Mouse (Mus musculus) MEL (cell line): ENCODE measurements around the gene Ddi2. TPM values are rescaled to one million over a fixed set of nuclear protein-coding genes. Genes with fewer than 3 reads are reported as not detected.

Experiments used
- DNase-seq: peaks from one replicate; pipeline ENCODE4 v3.0.0; 2011; ENCODE audit warnings: low read depth, low spot score
- H3K27ac ChIP-seq: 2 replicates; pipeline ENCODE4 v1.5.1; 2012; ENCODE audit warnings: low read depth, mild to moderate bottlenecking, control low read depth, low read length, moderate library complexity; ENCODE audit not compliant: control insufficient read depth
- H3K27me3 ChIP-seq, 2 experiments: fragments of 150-350 bp in 1 of 2; sonication (generic) in 1 of 2; 2 replicates each; pipeline ENCODE4 v1.6.1; 2012; ENCODE audit warnings: low read length in 2 of 2, mild to moderate bottlenecking in 2 of 2, improper control_type of control experiment in 1 of 2, moderate library complexity in 1 of 2; ENCODE audit not compliant: insufficient read depth in 2 of 2, control insufficient read depth in 1 of 2
- H3K36me3 ChIP-seq, 2 experiments: 2 replicates each; pipeline ENCODE4 v1.6.1; 2012 to 2014; ENCODE audit warnings: low read length in 2 of 2, improper control_type of control experiment in 1 of 2, inconsistent platforms in 1 of 2, mild to moderate bottlenecking in 1 of 2; ENCODE audit not compliant: insufficient read depth in 2 of 2, control insufficient read depth in 1 of 2
- H3K4me1 ChIP-seq, 2 experiments: fragments of 150-350 bp in 1 of 2; sonication (generic) in 1 of 2; 2 replicates each; pipeline ENCODE4 v1.6.1; 2012; ENCODE audit warnings: low read length in 2 of 2, improper control_type of control experiment in 1 of 2, mild to moderate bottlenecking in 1 of 2; ENCODE audit not compliant: insufficient read depth in 2 of 2, control insufficient read depth in 1 of 2
- H3K4me3 ChIP-seq, 2 experiments: fragments of 150-350 bp in 1 of 2; sonication (generic) in 1 of 2; 2 replicates each; pipeline ENCODE4 v1.5.1; 2012; ENCODE audit warnings: low read depth in 2 of 2, low read length in 2 of 2, mild to moderate bottlenecking in 2 of 2, moderate library complexity in 2 of 2, control low read depth in 1 of 2, improper control_type of control experiment in 1 of 2; ENCODE audit not compliant: control insufficient read depth in 1 of 2, insufficient read depth in 1 of 2
- H3K79me2 ChIP-seq: 2 replicates; pipeline ENCODE4 v1.6.1; 2012; ENCODE audit warnings: mild to moderate bottlenecking, low read length, moderate library complexity; ENCODE audit not compliant: control insufficient read depth, poor library complexity, insufficient read depth
- H3K9ac ChIP-seq: 2 replicates; pipeline ENCODE4 v1.6.1; 2012; ENCODE audit warnings: low read depth, mild to moderate bottlenecking, control low read depth, low read length, moderate library complexity; ENCODE audit not compliant: control insufficient read depth, poor library complexity, severe bottlenecking
- H3K9me3 ChIP-seq: fragments of 150-350 bp; sonication (generic); replicated peaks from 2 replicates; pipeline ENCODE4 v1.6.1; 2012; ENCODE audit warnings: mild to moderate bottlenecking, low read length, improper control_type of control experiment, moderate library complexity; ENCODE audit not compliant: insufficient read depth
- BHLHE40 ChIP-seq: IDR thresholded peaks from 2 replicates; pipeline ENCODE4 v1.6.1; 2012; ENCODE audit warnings: low read depth, mild to moderate bottlenecking, inconsistent platforms, low read length, improper control_type of control experiment, borderline replicate concordance
- CHD2 ChIP-seq: IDR thresholded peaks from 2 replicates; pipeline ENCODE4 v1.6.1; 2011; ENCODE audit warnings: low read length, improper control_type of control experiment
- CTCF ChIP-seq, 3 experiments: IDR thresholded peaks in 2 of 3; conservative IDR thresholded peaks in 1 of 3; 2 replicates each; pipeline ENCODE4 v1.5.1; 2011 to 2012; ENCODE audit warnings: low read length in 3 of 3, low read depth in 2 of 3, mild to moderate bottlenecking in 2 of 3, improper control_type of control experiment in 1 of 3, inconsistent platforms in 1 of 3, mixed read lengths in 1 of 3, moderate library complexity in 1 of 3; ENCODE audit not compliant: control insufficient read depth in 1 of 3, insufficient read depth in 1 of 3, poor library complexity in 1 of 3, severe bottlenecking in 1 of 3
- ELF1 ChIP-seq: IDR thresholded peaks from 2 replicates; pipeline ENCODE4 v1.6.1; 2014; ENCODE audit warnings: low read depth, mild to moderate bottlenecking, inconsistent platforms, low read length, improper control_type of control experiment, moderate library complexity
- GATA1 ChIP-seq: IDR thresholded peaks from 2 replicates; pipeline ENCODE4 v1.6.1; 2011; ENCODE audit warnings: low read depth, low read length, improper control_type of control experiment
- MAX ChIP-seq: IDR thresholded peaks from 2 replicates; pipeline ENCODE4 v1.6.1; 2011; ENCODE audit warnings: low read length, improper control_type of control experiment
- MAZ ChIP-seq: IDR thresholded peaks from 2 replicates; pipeline ENCODE4 v1.6.1; 2012; ENCODE audit warnings: low read depth, mild to moderate bottlenecking, inconsistent platforms, low read length, improper control_type of control experiment
- MEF2A ChIP-seq: IDR thresholded peaks from 2 replicates; pipeline ENCODE4 v1.6.1; 2014; ENCODE audit warnings: low read depth, mild to moderate bottlenecking, inconsistent platforms, low read length, improper control_type of control experiment; ENCODE audit not compliant: poor library complexity, insufficient replicate concordance, severe bottlenecking; ENCODE audit errors: extremely low read depth
- MYB ChIP-seq: IDR thresholded peaks from 2 replicates; pipeline ENCODE4 v1.6.1; 2011; ENCODE audit warnings: mild to moderate bottlenecking, low read depth, low read length, improper control_type of control experiment
- MYC ChIP-seq: IDR thresholded peaks from 2 replicates; pipeline ENCODE4 v1.6.1; 2011; ENCODE audit warnings: low read depth, mild to moderate bottlenecking, low read length, improper control_type of control experiment, moderate library complexity
- NRF1 ChIP-seq: IDR thresholded peaks from 2 replicates; pipeline ENCODE4 v1.6.1; 2014; ENCODE audit warnings: low read depth, mild to moderate bottlenecking, inconsistent platforms, low read length, improper control_type of control experiment, moderate library complexity; ENCODE audit not compliant: poor library complexity, insufficient read depth, severe bottlenecking
- POLR2A ChIP-seq, 2 experiments: IDR thresholded peaks; 2 replicates each; pipeline ENCODE4 v1.6.1; 2011 to 2012; ENCODE audit warnings: low read length in 2 of 2, mild to moderate bottlenecking in 2 of 2, control low read depth in 1 of 2, improper control_type of control experiment in 1 of 2, low read depth in 1 of 2, moderate library complexity in 1 of 2; ENCODE audit not compliant: control insufficient read depth in 1 of 2, insufficient read depth in 1 of 2, poor library complexity in 1 of 2
- POLR2AphosphoS2 ChIP-seq: IDR thresholded peaks from 2 replicates; pipeline ENCODE4 v1.6.1; 2011; ENCODE audit warnings: low read length, improper control_type of control experiment
- POLR2AphosphoS5 ChIP-seq: IDR thresholded peaks from 2 replicates; pipeline ENCODE4 v1.6.1; 2012; ENCODE audit warnings: low read depth, borderline replicate concordance, mild to moderate bottlenecking, inconsistent platforms, low read length, moderate library complexity, mixed read lengths
- RAD21 ChIP-seq: IDR thresholded peaks from 2 replicates; pipeline ENCODE4 v1.6.1; 2011; ENCODE audit warnings: mild to moderate bottlenecking, low read depth, low read length, improper control_type of control experiment
- SMC3 ChIP-seq: IDR thresholded peaks from 2 replicates; pipeline ENCODE4 v1.6.1; 2011; ENCODE audit warnings: low read depth, low read length, improper control_type of control experiment
- ZKSCAN1 ChIP-seq: IDR thresholded peaks from 2 replicates; pipeline ENCODE4 v1.6.1; 2012; ENCODE audit warnings: low read depth, mild to moderate bottlenecking, inconsistent platforms, low read length, improper control_type of control experiment, moderate library complexity
- polyA plus RNA-seq, 2 experiments: library from polyadenylated mRNA; stranded (reverse) in 1 of 2; unstranded in 1 of 2; fragments of >175 nt in 1 of 2; fragments of >200 nt in 1 of 2; gene quantifications; 2 replicates each; pipeline versions ENCODE4 v1.2.1 to v1.2.4; 2012; ENCODE audit warnings: low replicate concordance in 2 of 2, low read depth in 1 of 2; ENCODE audit not compliant: insufficient read length in 2 of 2, insufficient read depth in 1 of 2, missing spikeins in 1 of 2
- total RNA-seq: library from RNA; depleted of rRNA; stranded (reverse); fragments of 300-350 nt; gene quantifications from 2 replicates; pipeline ENCODE4 v1.2.3, GENCODE M21; 2012

The Ddi2 gene
- total and polyA plus RNA-seq, 3 experiments = 40.7 to 42.8 TPM; not detected in 1

- peaks cover 2 to 14% of the 10 kb centered on the region in 2 experiments; a peak in 3 of 4 replicates for H3K4me1 ChIP-seq
Measured at GRCm38 (mm10) chr4:141659739-141660138, 63.5 kb downstream of the Ddi2 start.

GRCm38 (mm10) chr4:141658846-141659484, 64.3 kb downstream of the Ddi2 start:
- H3K79me2 ChIP-seq = peaks cover 11% of the 10 kb centered on the region
- no peak overlapping the region for H3K4me3 ChIP-seq
- no peak overlapping the region for H3K27ac ChIP-seq
- TF ChIP-seq POLR2A (IDR thresholded peaks at IDR 0.05; ENCODE audit: control insufficient read depth in 1 of 2, insufficient read depth in 1 of 2, low read depth in 1 of 2, low read length in 2 of 2, poor library complexity in 1 of 2) = no peak
- no peak for TF ChIP-seq GATA1
- TF ChIP-seq NRF1 = no peak
- no peak for TF ChIP-seq MYC
- TF ChIP-seq CHD2 = no peak
- TF ChIP-seq POLR2AphosphoS2 = no peak
- TF ChIP-seq ELF1 = no peak
- TF ChIP-seq MAZ = no peak
- no peak for TF ChIP-seq BHLHE40
- TF ChIP-seq POLR2AphosphoS5 = no peak
- no peak for TF ChIP-seq MEF2A
- TF ChIP-seq MYB = no peak
- no peak for TF ChIP-seq MAX
- no peak for TF ChIP-seq RAD21
- no peaks in the 10 kb centered on the region for H3K9me3 ChIP-seq
- peaks cover 0 to 10% of the 10 kb centered on the region in 2 experiments; a peak in 3 of 4 replicates for H3K4me1 ChIP-seq
- no peaks in the 10 kb centered on the region for H3K27me3 ChIP-seq
- peaks cover 0 to 5% of the 10 kb centered on the region in 2 experiments; a peak in 2 of 4 replicates for H3K36me3 ChIP-seq
- no peak for DNase-seq
- no peak overlapping the region for H3K9ac ChIP-seq

More at GRCm38 (mm10) chr4:141659739-141660138, 63.5 kb downstream of the Ddi2 start:
- Histone ChIP-seq H3K79me2 (peaks cover 16% of the 10 kb centered on the region), H3K36me3 (peaks cover 0 to 8% of the 10 kb centered on the region in 2 experiments; a peak in 2 of 4 replicates), H3K9me3 (no peaks in the 10 kb centered on the region), H3K27ac (no peak overlapping the region), H3K27me3 (no peaks in the 10 kb centered on the region), H3K9ac (no peak overlapping the region), H3K4me3 (no peak overlapping the region)
- no peak for DNase-seq
- TF ChIP-seq CTCF (IDR thresholded peaks at IDR 0.05 in 2 of 3, conservative IDR thresholded peaks at IDR 0.05 in 1 of 3; ENCODE audit: control insufficient read depth in 1 of 3, insufficient read depth in 1 of 3, low read depth in 2 of 3, low read length in 3 of 3, poor library complexity in 1 of 3, severe bottlenecking in 1 of 3) (peak in 2 of 3 experiments; percentile 46 to 51; a peak in 4 of 6 replicates), RAD21 (peak; percentile 22), SMC3 (peak; percentile 25), ZKSCAN1 (no peak)
